Mouse (Mus musculus) thymus, adult 2 months (tissue): ENCODE measurements around the gene Lmntd2. TPM values are rescaled to one million over a fixed set of nuclear protein-coding genes. Genes with fewer than 3 reads are reported as not detected.

Experiments
- DNase-seq: peaks from one replicate; pipeline ENCODE4 v3.0.0; 2021
- H3K27ac ChIP-seq: fragments of 200-500 bp; 2 replicates; pipeline ENCODE4 v1.5.1; 2012; ENCODE audit warnings: low read length, control low read depth; ENCODE audit not compliant: control insufficient read depth, insufficient read depth
- H3K27me3 ChIP-seq: fragments of 200-500 bp; 2 replicates; pipeline ENCODE4 v1.6.1; 2012; ENCODE audit warnings: mild to moderate bottlenecking, low read length, moderate library complexity, mixed read lengths; ENCODE audit not compliant: control insufficient read depth, insufficient read depth
- H3K36me3 ChIP-seq: fragments of 200-500 bp; 2 replicates; pipeline ENCODE4 v1.6.1; 2012; ENCODE audit warnings: mild to moderate bottlenecking, low read length, moderate library complexity; ENCODE audit not compliant: control insufficient read depth, insufficient read depth
- H3K4me1 ChIP-seq: fragments of 200-500 bp; replicated peaks from 2 replicates; pipeline ENCODE4 v1.6.1; 2012; ENCODE audit warnings: low read length; ENCODE audit not compliant: control insufficient read depth, insufficient read depth
- H3K4me3 ChIP-seq: fragments of 200-500 bp; 2 replicates; pipeline ENCODE4 v1.5.1; 2012; ENCODE audit warnings: mild to moderate bottlenecking, low read length, control low read depth, moderate library complexity; ENCODE audit not compliant: control insufficient read depth, insufficient read depth
- CTCF ChIP-seq: fragments of 200-500 bp; IDR thresholded peaks from 2 replicates; pipeline ENCODE4 v1.5.1; 2012; ENCODE audit warnings: mild to moderate bottlenecking, control low read depth, low read length, moderate library complexity, borderline replicate concordance; ENCODE audit not compliant: control insufficient read depth, poor library complexity, insufficient read depth; ENCODE audit errors: extremely low read depth
- POLR2A ChIP-seq: fragments of 200-500 bp; IDR thresholded peaks from 2 replicates; pipeline ENCODE4 v1.6.1; 2012; ENCODE audit warnings: mild to moderate bottlenecking, low read length, control low read depth, moderate library complexity; ENCODE audit not compliant: control insufficient read depth, poor library complexity, insufficient read depth; ENCODE audit errors: extremely low read depth
- WGBS: fragments of 180-500 bp; shearing (Covaris S2); methylation state at CpG from one replicate; pipeline ENCODE4 v1.1.7; 2018; 5-methylcytosine and 5-hydroxymethylcytosine counted together
- polyA plus RNA-seq: library from polyadenylated mRNA; depleted of rRNA; stranded (reverse); fragments of >200 nt; gene quantifications from 2 replicates; pipeline ENCODE4 v1.2.3, GENCODE M21; 2012

The Lmntd2 gene
- polyA plus RNA-seq, 1 experiment: 5.5 TPM

DNA sequence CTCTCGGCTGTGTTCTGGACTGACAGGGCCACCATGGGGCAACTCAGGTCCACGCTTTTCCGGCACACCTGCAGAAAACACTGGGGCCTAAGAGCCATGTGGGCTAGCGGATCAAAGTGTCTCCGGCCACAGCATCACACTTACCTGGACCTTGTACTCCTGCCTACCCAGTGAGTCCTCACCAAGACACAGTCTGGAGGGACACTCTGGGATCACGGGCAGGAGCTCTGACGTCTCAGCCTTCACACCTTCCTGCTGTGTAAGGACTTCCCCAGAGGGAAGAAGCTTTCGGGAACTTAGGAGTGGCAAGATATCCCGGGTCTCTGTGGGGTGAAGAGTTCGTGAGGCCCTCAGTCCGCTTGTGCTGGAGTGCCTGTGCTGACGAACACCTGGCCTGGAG is 3.7 kb downstream of the Lmntd2 start:
- 95% methylated on average over 12 of the region's 12 CpGs for WGBS
- H3K4me1 ChIP-seq: peaks cover 3% of the 10 kb centered on the region
- H3K36me3 ChIP-seq: no peaks in the 10 kb centered on the region
- H3K27ac ChIP-seq: no peak overlapping the region
- no peak for DNase-seq
- no peak overlapping the region for H3K4me3 ChIP-seq
- no peaks in the 10 kb centered on the region for H3K27me3 ChIP-seq
- TF ChIP-seq CTCF: no peak
- no peak for TF ChIP-seq POLR2A

DNA sequence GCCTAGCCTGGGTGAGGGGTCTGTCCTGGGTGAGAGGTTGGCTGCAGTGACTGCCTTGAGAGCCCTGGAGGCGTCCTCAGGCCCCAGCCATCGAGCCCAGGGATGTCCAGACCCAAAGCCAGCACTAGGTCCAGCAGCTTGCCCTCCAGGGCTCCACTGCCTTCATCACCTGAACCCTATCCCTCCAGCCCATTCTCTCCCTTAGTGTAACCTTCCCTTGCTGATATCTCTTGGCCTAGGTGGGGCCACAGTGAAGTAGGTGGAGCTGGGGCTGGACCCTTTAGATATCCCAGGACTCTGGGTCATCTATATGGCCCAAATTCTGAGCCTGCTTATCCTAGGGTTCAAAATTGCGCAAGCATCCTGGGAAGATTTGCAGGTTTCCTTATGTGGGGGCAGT is 4.4 kb downstream of the Lmntd2 start:
- H3K4me3 ChIP-seq: no peak overlapping the region
- WGBS: 84% methylated on average over 3 of the region's 3 CpGs
- no peak overlapping the region for H3K27ac ChIP-seq
- DNase-seq: no peak
- no peaks in the 10 kb centered on the region for H3K36me3 ChIP-seq
- no peak for TF ChIP-seq CTCF
- no peak for TF ChIP-seq POLR2A
- H3K27me3 ChIP-seq: no peaks in the 10 kb centered on the region
- no peaks in the 10 kb centered on the region for H3K4me1 ChIP-seq

DNA sequence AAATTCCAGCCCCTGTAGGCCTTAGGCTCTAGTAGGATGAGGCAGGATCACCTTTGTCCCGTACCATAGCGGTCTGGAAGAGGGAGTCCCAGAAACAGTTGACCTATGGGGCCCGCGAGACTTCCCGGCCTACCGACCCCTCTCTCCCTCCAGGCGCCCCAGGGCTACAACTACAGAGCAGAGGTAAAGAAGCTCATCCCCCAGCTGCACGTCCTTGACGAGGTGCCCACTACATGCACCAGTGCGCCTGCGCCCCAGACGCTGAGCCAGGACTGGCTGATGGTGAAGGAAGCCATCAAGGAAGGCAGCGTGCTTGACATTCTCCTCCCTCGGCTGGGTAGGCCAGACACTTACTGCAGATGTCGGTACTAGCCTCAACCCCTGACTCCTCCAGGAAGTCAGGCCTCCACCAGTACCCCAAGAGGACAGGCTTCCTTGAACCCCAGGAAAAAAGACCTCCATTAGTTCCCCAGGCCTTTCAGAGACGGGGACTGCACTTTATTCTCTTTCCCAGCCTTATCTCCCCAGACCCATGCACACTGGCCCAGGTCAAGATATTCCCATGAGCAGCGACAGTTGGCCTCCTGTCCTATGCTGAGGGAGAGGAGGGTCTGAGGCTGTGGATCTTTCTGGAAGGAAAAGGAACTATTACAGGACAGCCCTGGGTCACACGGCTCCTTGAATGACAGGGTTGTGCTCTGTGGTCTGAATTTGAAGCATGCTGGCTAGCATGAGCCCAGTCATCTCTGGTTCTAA is 7.5 kb downstream of the Lmntd2 start:
- no peaks in the 10 kb centered on the region for H3K27me3 ChIP-seq
- no peak for TF ChIP-seq CTCF
- TF ChIP-seq POLR2A: no peak
- no peak overlapping the region for H3K27ac ChIP-seq
- WGBS: 96% methylated on average over 18 of the region's 18 CpGs
- DNase-seq: no peak
- no peaks in the 10 kb centered on the region for H3K36me3 ChIP-seq
- H3K4me3 ChIP-seq: no peak overlapping the region
- no peaks in the 10 kb centered on the region for H3K4me1 ChIP-seq

DNA sequence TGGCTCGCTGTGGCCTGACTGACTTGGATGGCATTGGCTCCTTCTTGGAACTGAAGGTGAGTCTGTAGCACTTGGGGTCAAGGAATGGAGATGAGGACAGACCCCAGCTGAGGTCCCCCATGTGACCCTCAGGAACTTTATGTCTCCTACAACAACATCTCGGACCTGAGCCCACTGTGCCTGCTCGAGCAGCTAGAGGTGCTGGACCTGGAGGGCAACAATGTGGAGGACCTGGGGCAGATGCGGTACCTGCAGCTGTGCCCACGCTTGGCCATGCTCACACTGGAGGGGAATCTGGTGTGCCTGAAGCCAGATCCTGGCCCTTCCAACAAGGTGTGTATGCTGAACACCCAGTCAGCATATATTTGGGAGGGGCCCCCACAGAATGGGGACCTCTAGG is 8.4 kb downstream of the Lmntd2 start:
- Histone ChIP-seq H3K27ac (no peak overlapping the region), H3K4me1 (no peaks in the 10 kb centered on the region), H3K36me3 (no peaks in the 10 kb centered on the region), H3K27me3 (no peaks in the 10 kb centered on the region), H3K4me3 (no peak overlapping the region)
- TF ChIP-seq CTCF (no peak), POLR2A (no peak)
- 92% methylated on average over 5 of the region's 5 CpGs for WGBS
- no peak for DNase-seq

DNA sequence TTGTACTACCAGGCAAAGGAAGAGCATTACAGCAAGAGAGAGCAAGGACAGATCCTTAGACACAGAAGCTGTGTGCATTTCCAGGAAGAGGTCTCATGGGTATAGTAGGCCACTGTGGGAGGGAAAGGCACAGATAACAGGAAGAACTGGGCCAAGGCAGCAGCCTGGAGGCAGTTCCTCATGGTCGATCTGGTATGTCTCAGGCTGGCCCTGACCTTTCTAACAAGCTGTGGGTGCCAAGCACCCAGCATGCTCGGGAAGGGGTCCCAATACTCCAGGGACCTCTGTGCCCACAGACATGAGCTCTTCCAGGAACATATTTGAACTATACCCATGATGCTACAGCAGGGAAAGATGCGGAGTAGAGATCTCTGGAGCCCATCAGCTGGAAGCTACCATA is 9.3 kb downstream of the Lmntd2 start:
- no peak for DNase-seq
- no peaks in the 10 kb centered on the region for H3K27me3 ChIP-seq
- no peak for TF ChIP-seq POLR2A
- TF ChIP-seq CTCF: no peak
- no peaks in the 10 kb centered on the region for H3K36me3 ChIP-seq
- H3K4me3 ChIP-seq: no peak overlapping the region
- H3K27ac ChIP-seq: no peak overlapping the region
- no peaks in the 10 kb centered on the region for H3K4me1 ChIP-seq
- 64% methylated on average over 3 of the region's 3 CpGs for WGBS

DNA sequence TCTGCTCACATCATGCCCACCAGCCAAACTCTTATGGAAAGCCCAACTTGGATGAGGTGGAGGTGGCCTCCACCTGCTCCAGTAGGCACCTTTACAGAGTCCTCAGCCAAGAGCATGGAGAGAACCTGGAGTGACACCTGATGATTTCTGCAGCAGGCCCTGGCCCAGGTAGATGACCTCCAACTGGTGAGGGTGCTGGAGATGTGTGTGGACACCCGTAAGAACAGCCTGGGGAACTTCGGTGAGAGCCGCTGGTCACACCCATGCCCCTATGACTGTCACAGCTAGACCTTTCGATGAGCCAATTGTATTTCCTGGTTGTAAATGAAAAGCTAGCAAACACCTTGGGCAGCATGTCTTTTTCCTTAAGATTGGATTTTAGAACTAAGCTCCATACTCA is 15.8 kb downstream of the Lmntd2 start:
- DNase-seq: no peak
- Histone ChIP-seq H3K4me1 (peaks cover 6% of the 10 kb centered on the region), H3K4me3 (no peak overlapping the region), H3K27me3 (no peaks in the 10 kb centered on the region), H3K27ac (no peak overlapping the region), H3K36me3 (no peaks in the 10 kb centered on the region)
- WGBS: 94% methylated on average over 4 of the region's 4 CpGs
- TF ChIP-seq POLR2A (no peak), CTCF (no peak)
